ENCODE assay signal across 19 mouse cellular contexts in genomic region chr10:77098619-77099018, GRCm38 (mm10).
A peak's percentile ranks its signal among the peaks of the same experiment; 100 is the strongest.
DNase-seq lines count a peak whose midpoint lies in the region; ATAC-seq and TF ChIP-seq lines count a peak whose summit lies in the region.
"Had no signal": no experiment of that assay in that cellular context is flagged by ENCODE, and none has a peak within 500 bp of the region (broad histone marks: within the 10 kb centered on the region; RNA-seq: fewer than 3 reads in every experiment).

No protein-coding gene starts in this region.

- peak; percentile 90 for DNase-seq in liver, adult 2 months (ENCODE audit: extremely low read depth, low read depth, low spot score)
- DNase-seq in liver, result no peak
- peak; percentile 82 for DNase-seq in Muller cell, postnatal 12 days (ENCODE audit: inconsistent ontology term)
- peak; percentile 37 for DNase-seq in heart, adult 8-10 months (ENCODE audit: low spot score)
- DNase-seq in heart, postnatal 4 days, result peak; percentile 34
- no peak for DNase-seq in left cerebral cortex, adult 9 months (ENCODE audit: low spot score in 2 of 2)
- no peak for DNase-seq in midbrain, embryonic 11.5 days (ENCODE audit: low spot score, missing footprints)
- DNase-seq: adrenal gland, postnatal 10 days; cerebellum, adult 9-11 months; kidney, adult 9 months; kidney, postnatal 4 days; layer of hippocampus, postnatal 36 days; lung, postnatal 14 days; spleen, adult 18-20 months had no signal

- no peak for ATAC-seq in midbrain, embryonic 11.5 days (ENCODE audit: low FRiP score)
- ATAC-seq: forebrain, embryonic 14.5 days had no signal

- peaks cover 72% of the 10 kb centered on the region for H3K4me1 ChIP-seq in liver, adult 2 months (ENCODE audit: control insufficient read depth, insufficient read depth, low read length)
- peaks cover 6% of the 10 kb centered on the region; the same call in 1 of the 2 replicates for H3K4me1 ChIP-seq in midbrain, embryonic 11.5 days (ENCODE audit: control insufficient read depth, insufficient read depth, low read length)

- peaks cover 48% of the 10 kb centered on the region for H3K79me2 ChIP-seq in liver, adult 2 months (ENCODE audit: control insufficient read depth, insufficient read depth, low read length)

- no peaks in the 10 kb centered on the region for H3K9me3 ChIP-seq in midbrain, embryonic 11.5 days (ENCODE audit: control insufficient read depth, low read length)
- H3K9me3 ChIP-seq: G1E; limb, embryonic 12.5 days had no signal

- H3K27me3 ChIP-seq in liver, adult 2 months (ENCODE audit: control insufficient read depth, insufficient read depth, low read length), result no peaks in the 10 kb centered on the region
- H3K27me3 ChIP-seq in midbrain, embryonic 11.5 days (ENCODE audit: control insufficient read depth, insufficient read depth, low read length), result no peaks in the 10 kb centered on the region
- H3K27me3 ChIP-seq: limb, embryonic 12.5 days had no signal

- no peak overlapping the region for H3K4me2 ChIP-seq in midbrain, embryonic 11.5 days
- H3K4me2 ChIP-seq: limb, embryonic 12.5 days had no signal

- no peak overlapping the region for H3K4me3 ChIP-seq in liver, adult 2 months (ENCODE audit: insufficient read depth, low read depth, low read length)
- no peak overlapping the region for H3K4me3 ChIP-seq in midbrain, embryonic 11.5 days (ENCODE audit: low read depth, low read length)
- H3K4me3 ChIP-seq: limb, embryonic 12.5 days; midbrain, embryonic 10.5 days had no signal

- TF ChIP-seq CTCF in liver, adult 2 months (IDR thresholded peaks at IDR 0.05; ENCODE audit: low read depth, low read length), result no peak

- H3K36me3 ChIP-seq in liver, adult 2 months (ENCODE audit: control insufficient read depth, insufficient read depth, low read length), result peaks cover 24% of the 10 kb centered on the region
- 0 out of 2 replicates have a peak, but pooled peaks cover 4% of the 10 kb centered on the region for H3K36me3 ChIP-seq in midbrain, embryonic 11.5 days (ENCODE audit: control insufficient read depth, insufficient read depth, low read length)

- WGBS in liver, adult 2 months, result 37% methylated on average over 2 of the region's 2 CpGs
- 86% methylated on average over 2 of the region's 2 CpGs for WGBS in midbrain, embryonic 11.5 days

- no peak for TF ChIP-seq POLR2A in liver, adult 2 months (IDR thresholded peaks at IDR 0.05; ENCODE audit: extremely low read depth, insufficient read depth, low read length)

- H3K9ac ChIP-seq in liver, adult 2 months (ENCODE audit: low read depth, low read length), result peak overlapping the region; percentile 36
- no peak overlapping the region for H3K9ac ChIP-seq in midbrain, embryonic 11.5 days (ENCODE audit: low read length)
- H3K9ac ChIP-seq: limb, embryonic 12.5 days had no signal

- H3K27ac ChIP-seq in liver, adult 2 months (replicated peaks; ENCODE audit: insufficient read depth, low read depth, low read length), result peak overlapping the region; percentile 88
- H3K27ac ChIP-seq in midbrain, embryonic 11.5 days (ENCODE audit: low read depth, low read length), result no peak overlapping the region
- H3K27ac ChIP-seq: hindbrain, postnatal 0 days; limb, embryonic 12.5 days; midbrain, embryonic 10.5 days had no signal

Comparison
In these comparisons a context has a peak if more than half of its experiments do, and no peak if none do; other contexts are left out.
1. DNase-seq: peak in liver, adult 2 months (single experiment), Muller cell, postnatal 12 days (single experiment), heart, adult 8-10 months (single experiment) and heart, postnatal 4 days (single experiment); none in liver (single experiment), left cerebral cortex, adult 9 months (0 of 2) and midbrain, embryonic 11.5 days (single experiment).